Mouse (Mus musculus) spleen, adult 10 weeks (tissue): ENCODE data around the gene Cdca4. TPM values are rescaled to one million over a fixed set of nuclear protein-coding genes. Genes with fewer than 3 reads are reported as not detected.

Source experiments
- polyA plus RNA-seq: library from polyadenylated mRNA; stranded (reverse); fragments of 350-450 nt; fragmentation: Illumina TruSeq; extraction: RNeasy Lipid Tissue Mini Kit (QIAGEN cat#74804); gene quantifications from one replicate; pipeline ENCODE4 v1.2.3, GENCODE M21; 2015; ENCODE audit warnings: low replicate concordance; ENCODE audit not compliant: insufficient read depth

Cdca4 gene
- 32.7 TPM for polyA plus RNA-seq

GRCm38 (mm10) chr12:112829244-112829864, at the start of gene Cdca4:
Cdca4 (minus strand) TSS chr12:112829423.

GRCm38 (mm10) chr12:112868178-112869087, 39.2 kb upstream of the Cdca4 start, which contains the start of gene Gpr132:
Gpr132 (minus strand) TSS chr12:112868228.

GRCm38 (mm10) chr12:112808587-112809364, 20.4 kb downstream of the Cdca4 start, which contains the start of gene Clba1:
Clba1 (plus strand) TSS chr12:112808937.

GRCm38 (mm10) chr12:112801864-112802846, 27.1 kb downstream of the Cdca4 start, which contains the start of gene Ahnak2:
Ahnak2 (minus strand) TSS chr12:112802657.

Other genes with a start within 250 kb of the Cdca4 start
- 12.3 TPM for gene Inf2, start 240.6 kb downstream of the Cdca4 start, polyA plus RNA-seq
- gene Adssl1, start 209.4 kb downstream of the Cdca4 start, polyA plus RNA-seq = 7.2 TPM
- 12.7 TPM for gene Siva1, start 184.7 kb downstream of the Cdca4 start, polyA plus RNA-seq
- 39.7 TPM for gene Akt1, start 154.5 kb downstream of the Cdca4 start, polyA plus RNA-seq
- gene Zbtb42, start 150.6 kb downstream of the Cdca4 start, polyA plus RNA-seq = 1.7 TPM
- gene Cep170b, start 109.0 kb downstream of the Cdca4 start, polyA plus RNA-seq = 4.6 TPM
- 283 TPM for gene Pld4, start 68.8 kb downstream of the Cdca4 start, polyA plus RNA-seq
- 0.35 TPM for gene Ahnak2, start 26.8 kb downstream of the Cdca4 start, polyA plus RNA-seq
- gene Clba1, start 20.5 kb downstream of the Cdca4 start, polyA plus RNA-seq = 0.54 TPM
- 61.1 TPM for gene Gpr132, start 38.8 kb upstream of the Cdca4 start, polyA plus RNA-seq
- 0.64 TPM for gene Jag2, start 100.4 kb upstream of the Cdca4 start, polyA plus RNA-seq
- 5.9 TPM for gene Nudt14, start 112.7 kb upstream of the Cdca4 start, polyA plus RNA-seq
- 8.2 TPM for gene Btbd6, start 147.1 kb upstream of the Cdca4 start, polyA plus RNA-seq
- gene Brf1, start 171.3 kb upstream of the Cdca4 start, polyA plus RNA-seq = 127 TPM
- gene Pacs2, start 185.1 kb upstream of the Cdca4 start, polyA plus RNA-seq = 28.9 TPM
- gene Tex22, start 245.1 kb upstream of the Cdca4 start, polyA plus RNA-seq = not detected